Mouse (Mus musculus) brain, embryonic 14.5 days (tissue): ENCODE measurements at regions not wholly inside any gene's neighbourhood (a gene's known extent, or its start where the extent isn't known, plus 50 kb on each side); places are given as distances from the start of the nearest gene placed in this dataset.

ENCODE experiments used
- DNase-seq: peaks from one replicate; pipeline ENCODE4 v3.0.0-alpha.2; 2011; ENCODE audit warnings: low read depth
- CTCF ChIP-seq: fragments of 200-500 bp; IDR thresholded peaks from 2 replicates; pipeline ENCODE4 v1.5.1; 2012; ENCODE audit warnings: inconsistent platforms, mild to moderate bottlenecking, moderate library complexity, borderline replicate concordance; ENCODE audit not compliant: insufficient read depth, insufficient read length; ENCODE audit errors: extremely low read depth
- POLR2A ChIP-seq: fragments of 200-500 bp; IDR thresholded peaks from 2 replicates; pipeline ENCODE4 v1.6.1; 2012; ENCODE audit warnings: mild to moderate bottlenecking, inconsistent platforms, borderline replicate concordance; ENCODE audit not compliant: poor library complexity, insufficient read depth, insufficient read length, severe bottlenecking; ENCODE audit errors: extremely low read depth

DNA sequence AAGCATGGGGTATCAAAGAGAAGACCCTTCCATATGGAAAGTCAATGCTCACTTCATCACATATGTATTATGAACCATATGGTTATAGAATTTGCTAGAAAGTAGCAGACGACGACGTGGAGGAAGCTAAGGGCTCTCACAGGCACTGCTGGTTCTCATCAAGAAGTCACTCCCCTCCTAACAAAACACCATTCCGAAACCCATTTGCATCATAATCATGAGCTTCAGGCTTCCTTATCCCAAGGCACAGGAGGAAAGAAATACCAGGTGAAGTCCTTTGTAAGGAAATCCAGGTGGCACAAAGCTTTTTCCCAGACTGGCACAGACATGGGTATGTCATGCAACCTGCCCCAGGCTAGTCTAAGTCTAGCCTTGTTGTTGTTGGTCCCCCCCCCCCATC lies 513.1 kb downstream of the Kctd12 start:
- no peak for DNase-seq
- no peak for TF ChIP-seq POLR2A
- TF ChIP-seq CTCF = no peak

DNA sequence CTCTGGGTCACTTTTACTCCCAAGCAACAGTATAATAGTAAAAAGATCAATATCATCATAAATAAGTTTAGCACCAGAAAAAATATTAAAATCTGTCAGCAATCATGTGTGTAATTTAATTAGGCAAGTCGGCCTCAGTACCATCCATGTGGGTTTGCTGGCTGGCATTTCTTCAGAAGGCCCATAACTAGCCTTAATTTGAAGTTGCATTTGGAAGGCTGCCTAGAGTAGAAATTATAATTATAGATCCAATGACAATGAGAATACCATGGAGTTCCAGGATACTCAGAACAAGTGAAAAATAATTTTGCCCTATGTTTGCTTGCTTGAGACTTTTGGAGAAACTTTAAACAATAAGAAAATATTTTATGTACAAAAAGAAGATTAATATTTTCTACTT lies 521.4 kb downstream of the Kctd12 start:
- DNase-seq = peak; percentile 26
- TF ChIP-seq POLR2A (no peak), CTCF (no peak)

DNA sequence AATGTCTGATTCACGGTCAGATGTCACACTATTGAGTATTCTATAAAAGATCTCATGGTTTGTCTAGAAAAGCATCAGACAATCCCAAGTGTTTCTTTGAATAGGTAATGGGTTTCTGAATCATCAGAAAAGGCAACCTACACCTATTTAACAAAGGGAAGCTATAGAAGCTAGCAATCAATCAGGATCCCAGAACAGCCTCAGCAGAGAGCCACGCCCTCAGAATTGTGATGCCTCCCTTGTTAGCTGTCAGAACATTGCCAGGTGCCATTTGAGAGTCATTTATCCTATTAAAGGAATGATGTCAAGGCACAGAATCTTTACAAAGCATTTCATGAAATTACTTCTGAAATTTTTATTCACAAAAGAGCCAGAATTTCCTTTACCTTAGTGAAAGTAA lies 542.7 kb downstream of the Kctd12 start:
- no peak for TF ChIP-seq CTCF
- TF ChIP-seq POLR2A = no peak
- DNase-seq = peak; percentile 24

GRCm38 (mm10) chr14:102403397-102404115 lies 578.9 kb downstream of the Kctd12 start:
- DNase-seq = no peak
- no peak for TF ChIP-seq POLR2A
- TF ChIP-seq CTCF = no peak

DNA sequence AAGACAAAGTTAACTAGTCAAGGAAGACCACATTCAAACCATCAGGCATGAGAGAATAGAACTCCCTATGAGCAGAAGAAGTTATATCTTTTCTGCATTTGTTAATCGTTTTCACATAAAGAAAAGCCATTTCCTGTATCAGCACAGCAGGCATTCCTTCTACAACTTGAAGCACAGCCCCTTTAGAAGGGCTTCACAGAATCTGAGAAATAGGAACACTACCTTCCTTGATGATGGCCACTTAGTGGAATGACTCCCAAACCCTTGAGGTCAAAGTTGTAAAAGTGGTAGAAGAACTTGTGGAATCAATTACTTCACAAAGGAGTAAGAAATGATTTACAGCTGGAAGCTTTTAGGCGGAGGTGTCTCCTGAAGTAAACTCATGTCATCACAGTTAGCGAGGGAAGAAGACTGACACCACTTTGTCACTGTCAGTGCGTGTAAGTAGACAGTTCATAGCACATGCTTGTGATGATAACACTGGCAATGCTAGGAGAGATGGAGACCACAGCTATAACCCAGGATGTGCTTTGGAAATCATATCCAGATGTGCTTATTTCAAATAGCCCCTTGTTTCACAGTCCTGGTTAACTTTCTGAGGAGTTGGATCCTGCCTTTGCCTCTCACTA lies 580.3 kb downstream of the Kctd12 start:
- no peak for DNase-seq
- TF ChIP-seq POLR2A (no peak), CTCF (no peak)

DNA sequence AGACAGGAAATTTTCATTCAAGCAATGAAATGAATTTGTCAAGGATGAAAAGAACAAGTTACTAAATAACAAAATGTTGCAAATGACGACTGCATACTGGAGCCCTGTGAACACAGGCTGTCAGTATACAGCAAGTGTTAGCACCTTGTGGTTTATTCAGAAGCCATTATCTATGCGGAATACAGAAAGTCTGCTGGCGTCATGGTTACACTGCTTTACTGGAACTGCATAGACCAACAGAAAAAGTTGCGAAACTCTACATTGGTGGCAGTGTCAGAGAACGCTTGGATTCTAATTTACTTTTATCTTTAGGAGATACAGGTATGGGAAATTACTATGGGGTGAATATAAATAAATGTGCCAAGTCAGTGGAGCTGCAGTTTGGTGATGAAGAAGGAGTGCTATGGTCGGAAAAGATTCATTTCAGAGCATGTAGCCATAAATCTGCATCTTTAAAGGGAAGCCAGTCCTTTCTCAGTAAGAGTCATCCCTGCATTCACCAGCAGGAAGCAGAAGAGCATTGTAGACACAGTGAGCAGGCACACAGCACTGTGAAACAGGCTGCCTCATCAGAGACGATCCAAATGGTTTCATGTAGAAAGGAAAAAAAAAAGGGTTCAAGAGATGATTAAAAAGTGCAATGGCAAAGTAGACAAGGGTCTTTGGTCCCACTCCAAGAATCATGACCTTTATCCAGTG lies 586.3 kb downstream of the Kctd12 start:
- no peak for DNase-seq
- TF ChIP-seq POLR2A = no peak

- peak; percentile 60 for DNase-seq
- TF ChIP-seq CTCF = no peak
- TF ChIP-seq POLR2A = no peak
These were observed 590.1 kb downstream of the Kctd12 start for GRCm38 (mm10) chr14:102392351-102392750.

- TF ChIP-seq POLR2A = no peak
- TF ChIP-seq CTCF = no peak
- no peak for DNase-seq
These were observed 609.4 kb downstream of the Kctd12 start for GRCm38 (mm10) chr14:102372994-102373567.

- TF ChIP-seq CTCF (no peak), POLR2A (no peak)
- no peak for DNase-seq
These were observed 620.8 kb downstream of the Kctd12 start for GRCm38 (mm10) chr14:102361589-102361988.

DNA sequence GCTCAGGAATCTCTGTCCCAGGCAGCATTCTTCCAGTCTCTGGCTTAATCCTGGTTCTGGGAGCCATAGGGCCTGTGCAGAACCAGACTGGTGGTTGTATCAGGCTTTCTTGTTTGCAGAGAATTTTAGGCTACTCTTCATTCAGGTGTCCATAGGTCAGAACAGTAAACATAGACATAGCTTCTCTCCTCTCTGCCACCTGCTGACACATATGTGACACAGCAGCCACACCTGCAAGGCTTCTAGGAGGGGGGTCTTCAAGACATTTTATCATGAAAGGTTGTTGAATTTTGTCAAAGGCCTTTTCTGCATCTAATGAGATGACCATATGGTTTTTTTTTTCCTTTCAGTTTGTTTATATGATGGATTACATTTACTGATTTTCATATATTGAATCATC lies 599.7 kb downstream of the Lmo7 start:
- TF ChIP-seq POLR2A (no peak), CTCF (no peak)
- no peak for DNase-seq

DNA sequence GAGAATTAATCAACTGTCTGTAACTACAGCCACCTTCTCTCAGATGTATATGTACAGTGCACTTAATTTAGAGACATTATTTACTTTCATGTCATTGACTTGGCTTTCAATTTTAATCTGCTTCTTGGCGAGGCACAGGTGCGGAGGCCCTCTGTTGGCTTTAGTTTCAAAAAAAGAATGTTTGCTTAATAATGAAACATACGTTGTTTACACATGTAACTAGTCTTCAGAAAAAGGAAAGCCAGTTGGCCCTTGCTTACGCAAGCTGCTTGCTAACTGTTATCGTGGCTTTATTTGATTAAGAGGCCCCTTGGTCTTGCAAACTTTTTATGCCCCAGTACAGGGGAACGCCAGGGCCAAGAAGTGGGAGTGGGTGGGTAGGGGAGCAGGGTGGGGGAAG lies 576.6 kb downstream of the Lmo7 start:
- DNase-seq = peak; percentile 52
- TF ChIP-seq POLR2A (no peak), CTCF (no peak)
